Mouse (Mus musculus) thymus, adult 18-20 months (tissue): ENCODE data around the gene Fancg.

Experiments
- DNase-seq, 2 experiments: peaks; one replicate each; pipeline ENCODE4 v3.0.0; 2022; ENCODE audit warnings: mixed read lengths in 2 of 2

Gene Fancg

GRCm38 (mm10) chr4:43032501-43032900 is 22.2 kb upstream of the Fancg start:
- DNase-seq, result no peak

GRCm38 (mm10) chr4:43031237-43031995 is 21.1 kb upstream of the Fancg start, which contains the start of gene Stoml2:
Gene Stoml2, minus strand, starts transcription at chr4:43031710.
- peak; percentile 84 to 89 for DNase-seq

GRCm38 (mm10) chr4:43030780-43031230 is 20.5 kb upstream of the Fancg start:
- no peak for DNase-seq

GRCm38 (mm10) chr4:43030352-43030751 is 20.0 kb upstream of the Fancg start:
- no peak for DNase-seq

GRCm38 (mm10) chr4:43029749-43030148 is 19.4 kb upstream of the Fancg start:
- DNase-seq, result no peak

- no peak for DNase-seq
Observed at GRCm38 (mm10) chr4:43029121-43029520, 18.8 kb upstream of the Fancg start.

GRCm38 (mm10) chr4:43025084-43025960 is 15.0 kb upstream of the Fancg start, which contains the start of gene Pigo:
Gene Pigo, minus strand, starts transcription at chr4:43025819.
- peak; percentile 82 to 86 for DNase-seq

- no peak for DNase-seq
Observed at GRCm38 (mm10) chr4:43024673-43025072, 14.4 kb upstream of the Fancg start.

GRCm38 (mm10) chr4:43021341-43021740 is 11.0 kb upstream of the Fancg start:
- DNase-seq, result no peak

- no peak for DNase-seq
Observed at GRCm38 (mm10) chr4:43020876-43021275, 10.6 kb upstream of the Fancg start.

GRCm38 (mm10) chr4:43019641-43020465 is 9.5 kb upstream of the Fancg start:
- DNase-seq, result no peak

GRCm38 (mm10) chr4:43019176-43019575 is 8.9 kb upstream of the Fancg start:
- DNase-seq, result no peak

- no peak for DNase-seq
Observed at GRCm38 (mm10) chr4:43018156-43018555, 7.8 kb upstream of the Fancg start.

- DNase-seq, result no peak
Observed at GRCm38 (mm10) chr4:43012091-43012490, 1.8 kb upstream of the Fancg start.

GRCm38 (mm10) chr4:43005765-43006164 is 4.5 kb downstream of the Fancg start:
- no peak for DNase-seq

- no peak for DNase-seq
Observed at GRCm38 (mm10) chr4:43004951-43005350, 5.4 kb downstream of the Fancg start.

- DNase-seq, result no peak
Observed at GRCm38 (mm10) chr4:43002756-43003439, 7.4 kb downstream of the Fancg start.

GRCm38 (mm10) chr4:43001272-43001671 is 9.0 kb downstream of the Fancg start:
- no peak for DNase-seq

- DNase-seq, result peak; percentile 98 to 99
Observed at GRCm38 (mm10) chr4:43000141-43000986, 9.9 kb downstream of the Fancg start, which contains the start of gene Vcp. Gene Vcp, minus strand, starts transcription at chr4:43000507.

- peak; percentile 61 to 66 for DNase-seq
Observed at GRCm38 (mm10) chr4:42999451-43000140, 10.7 kb downstream of the Fancg start.
